Comparison of ENCODE assay signal across 28 mouse cellular contexts in genomic region chr2:12699331-12699730, GRCm38 (mm10).
DNase-seq lines count a peak whose midpoint lies in the region; ATAC-seq and TF ChIP-seq lines count a peak whose summit lies in the region.
"Had no signal": no experiment of that assay in that cellular context is flagged by ENCODE, and none has a peak within 500 bp of the region (broad histone marks: within the 10 kb centered on the region; RNA-seq: fewer than 3 reads in every experiment).

No protein-coding gene starts in this region.

- no peak for TF ChIP-seq CTCF in C2C12 (IDR thresholded peaks at IDR 0.05; ENCODE audit: control insufficient read depth, insufficient read depth, insufficient read length)

- no peak for DNase-seq in heart, adult 18-20 months
- peak; percentile 64 for DNase-seq in fibroblast of lung, adult 2 months (ENCODE audit: low read depth)
- DNase-seq in spleen, postnatal 14 days (ENCODE audit: low spot score in 2 of 2) = no peak
- no peak for DNase-seq in adrenal gland, adult 18-20 months (ENCODE audit: low spot score in 2 of 2)
- DNase-seq: adrenal gland, adult 2 months; adrenal gland, postnatal 14 days; B cell, adult 2 months; cerebellum, adult 11 months; cerebellum, adult 2 months; cerebellum, adult 9-11 months; cerebellum, postnatal 25 days; forebrain, postnatal 0 days; gastrocnemius, adult 2 months; gastrocnemius, postnatal 14 days; heart, adult 11 months; heart, postnatal 36 days; kidney, adult 11 months had no signal

- H3ac ChIP-seq in C2C12 (ENCODE audit: control insufficient read depth, insufficient read length, low read depth) = no peak overlapping the region

- H3K36me3 ChIP-seq in heart, embryonic 16.5 days (ENCODE audit: control insufficient read depth, insufficient read depth) = no peaks in the 10 kb centered on the region
- H3K36me3 ChIP-seq in C2C12 (ENCODE audit: control insufficient read depth, insufficient read depth) = no peaks in the 10 kb centered on the region
- H3K36me3 ChIP-seq: embryonic facial prominence, embryonic 13.5 days; heart, embryonic 12.5 days; hindbrain, embryonic 10.5 days; hindbrain, embryonic 13.5 days; intestine, embryonic 15.5 days had no signal

- no peak for ATAC-seq in heart, embryonic 16.5 days (replicated peaks; ENCODE audit: extremely low read depth, insufficient read depth, low FRiP score)
- ATAC-seq: CD4-positive, CD25-positive, alpha-beta regulatory T cell, adult 4 months; forebrain, embryonic 14.5 days; forebrain, postnatal 0 days; hindbrain, embryonic 16.5 days; intestine, embryonic 15.5 days; Patski had no signal

- peaks cover 13% of the 10 kb centered on the region for H3K4me1 ChIP-seq in heart, embryonic 16.5 days (ENCODE audit: control insufficient read depth, insufficient read depth, low read length)
- H3K4me1 ChIP-seq: embryonic facial prominence, embryonic 13.5 days; intestine, embryonic 15.5 days had no signal

- no peaks in the 10 kb centered on the region for H3K27me3 ChIP-seq in heart, embryonic 16.5 days (ENCODE audit: control insufficient read depth, insufficient read depth, low read length)
- no peaks in the 10 kb centered on the region for H3K27me3 ChIP-seq in C2C12 (ENCODE audit: control insufficient read depth, insufficient read depth, insufficient read length)
- H3K27me3 ChIP-seq: embryonic facial prominence, embryonic 13.5 days; heart, embryonic 12.5 days; hindbrain, embryonic 13.5 days; intestine, embryonic 15.5 days had no signal

- no peak overlapping the region for H3K4me2 ChIP-seq in heart, embryonic 16.5 days (ENCODE audit: low read depth, low read length)
- H3K4me2 ChIP-seq: embryonic facial prominence, embryonic 13.5 days; heart, embryonic 12.5 days; hindbrain, embryonic 13.5 days; intestine, embryonic 15.5 days had no signal

- H3K79me3 ChIP-seq in C2C12 (ENCODE audit: low read depth) = no peaks in the 10 kb centered on the region

- H3K79me2 ChIP-seq in C2C12 (ENCODE audit: control insufficient read depth, insufficient read depth) = no peaks in the 10 kb centered on the region

- no peak overlapping the region for H3K9ac ChIP-seq in heart, embryonic 16.5 days (ENCODE audit: low read length)
- H3K9ac ChIP-seq: embryonic facial prominence, embryonic 13.5 days; forebrain, postnatal 0 days; heart, embryonic 12.5 days; hindbrain, embryonic 13.5 days; intestine, embryonic 15.5 days had no signal

- WGBS in heart, embryonic 16.5 days = 37% methylated on average over 3 of the region's 3 CpGs

- no peaks in the 10 kb centered on the region for H3K9me3 ChIP-seq in heart, embryonic 16.5 days (replicated peaks; ENCODE audit: control insufficient read depth, low read length)
- H3K9me3 ChIP-seq: embryonic facial prominence, embryonic 13.5 days; heart, embryonic 12.5 days; hindbrain, embryonic 10.5 days; hindbrain, embryonic 13.5 days; intestine, embryonic 15.5 days had no signal

- H3K27ac ChIP-seq in heart, embryonic 16.5 days (ENCODE audit: low read length) = peak overlapping the region; percentile 48
- H3K27ac ChIP-seq: embryonic facial prominence, embryonic 13.5 days; gastrocnemius, adult 2 months; hindbrain, embryonic 10.5 days; hindbrain, embryonic 13.5 days; intestine, embryonic 15.5 days had no signal

- H3K4me3 ChIP-seq in heart, embryonic 16.5 days (ENCODE audit: low read length) = no peak overlapping the region
- H3K4me3 ChIP-seq in C2C12 (ENCODE audit: insufficient read depth, poor library complexity, severe bottlenecking) = no peak overlapping the region
- H3K4me3 ChIP-seq: embryonic facial prominence, embryonic 13.5 days; gastrocnemius, adult 2 months; heart, embryonic 12.5 days; hindbrain, embryonic 10.5 days; hindbrain, embryonic 13.5 days; intestine, embryonic 15.5 days had no signal

TF ChIP-seq in C2C12, 6 proteins besides CTCF, POLR2A, EP300 and RAD21:
- TF ChIP-seq MYOD1 (IDR thresholded peaks at IDR 0.05; ENCODE audit: control insufficient read depth, insufficient read length, low read depth) (peak; percentile 76), CEBPB (IDR thresholded peaks at IDR 0.05; ENCODE audit: low read depth) (no peak), USF1 (IDR thresholded peaks at IDR 0.05; ENCODE audit: low read depth) (peak; percentile 55), MYOG (IDR thresholded peaks at IDR 0.05; ENCODE audit: control insufficient read depth, extremely low read depth, insufficient read length) (no peak), MAX (IDR thresholded peaks at IDR 0.05) (peak; percentile 41), FOSL1 (IDR thresholded peaks at IDR 0.05; ENCODE audit: insufficient read depth, low read length, poor library complexity, severe bottlenecking) (peak; percentile 95)
